Mouse (Mus musculus) CH12.LX (cell line): ENCODE results near the gene Hes6.

Source experiments
- E2F4 ChIP-seq: IDR thresholded peaks from 2 replicates; pipeline ENCODE4 v1.6.1; 2011; ENCODE audit warnings: low read depth, low read length, improper control_type of control experiment; ENCODE audit not compliant: insufficient replicate concordance
- POLR2A ChIP-seq: IDR thresholded peaks from 2 replicates; pipeline ENCODE4 v1.6.1; 2011; ENCODE audit warnings: low read depth, mild to moderate bottlenecking, improper control_type of control experiment, low read length
- UBTF ChIP-seq: IDR thresholded peaks from 2 replicates; pipeline ENCODE4 v1.6.1; 2012; ENCODE audit warnings: low read depth, mild to moderate bottlenecking, inconsistent platforms, low read length, improper control_type of control experiment, moderate library complexity

GRCm38 (mm10) chr1:91364822-91365644, 48.8 kb downstream of the Hes6 start:
- no peak for TF ChIP-seq UBTF
- TF ChIP-seq E2F4: no peak
- no peak for TF ChIP-seq POLR2A
